Mouse (Mus musculus): ENCODE data around the gene Olfr799.

Gene Olfr799

DNA sequence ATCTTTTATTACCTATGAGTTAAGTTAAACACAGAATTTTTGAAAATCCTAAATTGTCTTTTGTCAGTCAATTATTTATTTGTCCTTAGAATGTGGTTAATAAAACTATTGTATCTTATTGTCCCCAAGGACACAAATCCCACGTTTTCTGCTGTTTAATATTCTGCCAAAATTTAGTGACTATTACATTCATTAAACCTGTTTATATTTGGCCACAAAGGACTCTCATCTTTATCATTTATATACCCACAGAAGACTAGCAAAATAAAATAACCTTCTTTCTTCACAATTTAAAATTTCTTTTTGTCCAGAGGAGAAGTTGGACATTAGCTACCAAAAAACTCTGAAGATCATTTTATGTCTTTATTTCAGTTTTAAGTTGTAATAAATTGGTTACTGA lies at the start of gene Olfr799:
Olfr799 (plus strand) TSS at position 301 of the 400 bp plus-strand sequence.
- no peak for DNase-seq (ENCODE audit: low read depth, low spot score)

DNA sequence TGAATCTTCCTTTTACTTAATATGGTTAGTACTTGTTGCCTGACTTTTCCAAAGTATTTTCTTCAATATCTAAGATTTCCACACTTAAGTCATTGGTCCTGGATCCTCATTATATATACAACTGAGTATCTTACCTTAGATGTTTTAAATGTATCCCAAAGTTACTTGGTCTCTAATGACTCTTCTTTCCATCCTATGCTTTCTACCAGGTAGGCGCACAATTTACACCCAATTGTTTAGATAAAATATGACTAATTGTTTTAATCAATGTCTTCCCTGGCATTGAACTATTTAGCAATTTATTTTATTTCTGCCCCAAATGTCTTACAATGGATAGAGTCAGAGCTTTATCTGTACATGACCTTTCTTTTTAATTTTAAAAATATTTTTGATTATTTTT lies 24.8 kb upstream of the Olfr799 start, which contains the start of gene Olfr796:
Olfr796 (minus strand) TSS at position 101 of the 400 bp plus-strand sequence.
- DNase-seq (ENCODE audit: low read depth, low spot score) = no peak

DNA sequence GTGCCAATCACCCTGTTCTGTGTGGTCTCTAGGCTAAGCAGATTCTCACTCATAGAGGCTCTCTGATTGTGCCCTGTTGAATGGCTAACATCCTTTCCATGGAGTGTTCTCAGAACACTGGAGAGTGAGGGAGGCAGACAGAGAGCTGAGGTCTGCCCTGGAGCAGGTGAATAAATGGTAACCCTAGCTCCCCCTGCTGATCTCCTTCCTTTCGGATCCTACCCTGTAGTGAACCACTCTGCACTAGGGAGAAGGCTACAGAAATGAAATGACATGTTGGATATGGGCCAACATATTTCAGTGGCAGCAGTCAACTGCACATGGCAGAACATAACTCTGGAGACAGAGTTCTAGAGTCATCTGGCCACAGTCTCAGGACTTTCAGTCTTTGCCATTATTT lies 15.6 kb upstream of the Olfr799 start:
- no peak for DNase-seq (ENCODE audit: low read depth, low spot score)

DNA sequence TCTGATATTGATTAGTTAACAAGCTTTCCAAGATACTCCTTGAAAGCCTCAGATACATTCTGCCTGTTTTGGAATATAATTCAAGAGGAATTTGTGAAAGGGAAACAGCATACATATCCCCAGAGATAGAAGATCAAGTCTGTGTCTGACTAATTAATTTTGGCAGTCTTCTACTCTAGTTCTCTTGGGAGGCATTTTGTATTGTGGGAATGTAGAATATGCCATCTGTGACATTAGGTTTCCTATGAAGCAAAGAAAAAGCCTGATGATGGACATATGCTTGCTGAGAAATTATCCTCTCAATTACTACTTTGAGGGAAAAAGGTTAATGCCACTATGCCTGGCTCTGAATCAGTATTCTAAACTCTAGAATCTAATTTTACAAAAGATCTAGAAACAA lies 14.0 kb upstream of the Olfr799 start:
- DNase-seq (ENCODE audit: low read depth, low spot score) = no peak

DNA sequence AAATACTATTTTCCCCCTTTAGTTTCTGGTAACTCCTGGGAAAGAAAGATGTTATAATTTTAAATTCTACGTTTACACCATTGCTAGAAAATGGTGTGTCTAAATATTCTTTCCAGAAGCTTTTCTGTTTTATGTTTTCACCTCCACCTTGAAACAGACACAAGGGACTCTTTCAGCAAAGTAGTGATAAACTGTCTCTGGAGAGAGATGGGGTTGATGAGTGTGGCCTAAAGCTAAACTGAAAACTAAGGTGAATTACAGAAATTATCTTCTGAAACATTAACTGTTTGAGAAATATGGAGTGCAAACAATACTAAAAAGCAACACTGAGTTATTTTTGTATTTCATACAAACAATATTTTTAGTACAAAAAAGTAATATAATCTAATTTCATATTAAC lies 9.4 kb upstream of the Olfr799 start, which contains the start of gene Olfr798:
Olfr798 (minus strand) TSS at position 101 of the 400 bp plus-strand sequence.
- no peak for DNase-seq (ENCODE audit: low read depth, low spot score)

DNA sequence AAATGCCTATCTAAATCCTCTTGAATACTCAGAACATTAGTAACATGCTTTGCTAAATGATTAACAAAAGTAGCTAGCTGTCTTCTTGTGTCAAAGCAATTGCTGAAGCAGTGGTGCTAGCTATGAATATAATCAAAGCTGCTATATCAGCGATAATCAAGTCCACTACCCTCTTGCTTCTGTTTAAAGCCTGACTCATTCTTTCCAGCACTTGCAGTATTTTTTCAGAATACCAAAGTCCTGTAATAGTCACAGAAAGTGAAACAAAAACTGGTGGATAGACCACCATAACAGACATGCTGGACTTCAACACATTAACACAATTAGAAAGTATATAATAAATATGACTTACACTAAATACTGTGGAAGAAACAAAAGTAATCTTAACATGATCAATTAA lies 14.5 kb downstream of the Olfr799 start:
- no peak for DNase-seq (ENCODE audit: low read depth, low spot score)

DNA sequence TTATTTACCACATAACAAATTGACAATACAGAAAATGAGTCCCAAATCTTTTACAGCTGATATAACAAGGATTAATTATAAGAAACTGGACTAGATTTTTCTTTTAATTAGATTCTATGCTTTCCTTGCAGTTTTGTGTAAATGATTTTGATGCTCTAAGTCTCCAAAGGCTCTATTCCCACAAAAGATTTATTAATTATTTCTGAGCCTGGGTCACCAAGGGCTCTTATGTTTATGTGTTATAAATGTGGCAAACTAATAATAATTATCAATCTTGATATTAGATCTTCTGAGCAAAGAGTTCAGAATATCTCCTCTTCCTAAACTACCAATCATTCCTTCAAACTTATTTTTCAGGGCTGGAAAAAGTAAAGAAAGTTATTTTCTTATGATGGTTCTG lies 20.1 kb downstream of the Olfr799 start, which contains the start of gene Olfr800:
Olfr800 (plus strand) TSS at position 301 of the 400 bp plus-strand sequence.
- DNase-seq (ENCODE audit: low read depth, low spot score) = no peak

DNA sequence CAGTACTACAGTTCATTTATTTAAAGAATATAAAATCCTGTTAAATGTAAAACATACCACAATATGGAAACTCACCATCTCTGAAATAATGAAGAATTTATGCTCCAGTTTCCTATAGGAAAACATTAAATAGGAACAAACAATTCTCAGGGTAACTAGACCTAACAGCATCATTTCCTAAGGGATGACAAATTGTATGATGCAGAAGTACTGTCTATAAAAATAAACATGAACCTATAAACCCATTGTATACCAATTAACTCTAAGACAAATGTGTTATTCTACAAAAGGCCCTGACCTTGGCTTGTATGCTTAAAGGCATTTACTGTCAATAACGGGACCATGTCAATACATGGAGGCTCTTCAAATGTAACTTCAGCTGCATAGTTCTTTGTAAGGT lies 36.5 kb downstream of the Olfr799 start, which contains the start of gene Olfr801:
Olfr801 (minus strand) TSS at position 101 of the 400 bp plus-strand sequence.
- DNase-seq (ENCODE audit: low read depth, low spot score) = no peak

DNA sequence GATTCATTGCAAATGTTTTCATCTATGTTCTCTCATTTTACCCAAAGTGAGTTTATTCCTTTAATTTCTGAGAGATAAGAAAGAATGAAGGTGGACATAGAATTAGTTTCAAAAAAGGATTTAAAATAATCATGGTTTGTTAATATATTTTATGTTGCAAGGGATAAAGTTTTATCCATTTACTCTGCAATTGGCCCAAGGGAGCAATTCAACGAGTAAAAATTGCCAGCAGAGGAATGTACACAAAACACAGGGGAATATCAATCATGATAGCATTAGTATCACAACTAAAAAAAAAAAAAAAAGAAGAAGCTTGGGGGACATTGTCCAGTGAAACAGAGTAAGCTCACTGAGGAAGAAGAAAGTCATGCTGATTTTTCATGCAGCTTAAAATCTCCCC lies 50.8 kb downstream of the Olfr799 start, which contains the start of gene Olfr802:
Olfr802 (minus strand) TSS at position 101 of the 400 bp plus-strand sequence.
- DNase-seq (ENCODE audit: low read depth, low spot score) = no peak

DNA sequence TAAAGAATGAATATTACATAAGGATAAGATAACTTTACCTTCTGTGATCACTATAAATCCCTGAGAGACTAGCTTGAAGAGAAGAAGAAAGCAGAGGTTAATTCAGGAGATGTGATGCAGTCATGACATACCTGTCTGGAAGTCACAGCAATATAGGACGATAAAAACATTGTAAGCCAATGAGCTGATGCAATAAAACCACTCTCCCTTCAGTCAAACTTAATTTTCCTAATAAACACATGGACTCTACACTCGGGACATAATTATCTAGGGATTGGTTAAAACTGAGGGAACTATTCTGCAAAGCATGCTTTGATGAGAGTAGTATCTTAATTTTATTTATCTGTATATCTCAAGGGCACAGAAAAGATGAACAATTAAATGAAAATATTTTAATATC lies 56.9 kb downstream of the Olfr799 start, which contains the start of gene Olfr803:
Olfr803 (minus strand) TSS at position 101 of the 400 bp plus-strand sequence.
- no peak for DNase-seq (ENCODE audit: low read depth, low spot score)

Measured in CD4-positive helper T cell, adult 2 months (primary cell).